In the genomic region with DNA sequence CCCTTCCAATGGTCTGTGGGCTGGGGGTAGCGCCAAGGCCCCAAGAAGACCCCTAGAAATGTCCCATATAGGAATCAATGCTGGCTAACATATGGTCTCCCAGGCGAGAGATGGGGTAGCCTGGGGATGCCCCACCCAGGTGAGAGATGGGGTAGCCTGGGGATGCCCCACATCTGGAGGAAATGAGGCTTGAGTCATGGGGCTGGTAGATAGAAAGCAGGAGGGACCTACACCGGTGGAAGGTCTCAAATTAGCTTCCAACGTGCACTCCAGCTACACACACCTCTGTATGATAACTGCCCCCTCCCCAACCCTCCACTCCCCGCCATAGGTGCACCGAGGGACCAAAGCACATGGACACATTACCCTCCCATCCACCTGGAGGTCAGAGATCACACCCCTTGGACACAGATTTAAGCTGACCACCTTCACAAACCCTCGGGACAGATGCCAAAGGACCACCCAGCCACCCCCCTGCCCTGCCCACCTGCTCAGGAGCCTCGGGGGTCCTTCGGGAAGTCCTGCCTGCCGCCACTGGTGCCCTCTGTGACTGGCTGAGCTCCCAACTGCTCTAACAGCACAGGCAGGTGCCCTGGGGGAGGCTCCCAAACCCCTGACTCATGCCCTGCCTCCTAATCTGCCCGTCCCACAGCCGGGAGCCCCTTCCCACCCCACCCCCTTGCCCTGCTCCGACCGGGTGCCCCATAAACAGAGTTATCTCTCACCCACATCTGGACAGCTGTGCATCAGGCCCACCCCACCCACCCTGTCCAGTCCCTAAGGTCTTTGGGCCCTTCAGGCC, we compare ENCODE assay signal across 11 mouse cellular contexts. TPM values are rescaled to one million over a fixed set of nuclear protein-coding genes. Genes with fewer than 3 reads are reported as not detected.
DNase-seq lines count a peak whose midpoint lies in the region; ATAC-seq and TF ChIP-seq lines count a peak whose summit lies in the region.
"Had no signal": no experiment of that assay in that cellular context is flagged by ENCODE, and none has a peak within 500 bp of the region (broad histone marks: within the 10 kb centered on the region; RNA-seq: fewer than 3 reads in every experiment).

No protein-coding gene starts in this region.

- no peak for TF ChIP-seq CTCF in G1E (IDR thresholded peaks at IDR 0.05; ENCODE audit: low read depth, low read length)

- H3K27ac ChIP-seq in heart, embryonic 15.5 days, result no peak overlapping the region

- no peaks in the 10 kb centered on the region for H3K36me3 ChIP-seq in heart, embryonic 15.5 days
- no peaks in the 10 kb centered on the region for H3K36me3 ChIP-seq in G1E (replicated peaks)

- peaks cover 25% of the 10 kb centered on the region for H3K27me3 ChIP-seq in heart, embryonic 15.5 days
- peaks cover 80% of the 10 kb centered on the region for H3K27me3 ChIP-seq in G1E (ENCODE audit: insufficient read depth, low read length)

- WGBS in heart, embryonic 15.5 days, result 66% methylated on average over 14 of the region's 14 CpGs

- no peak overlapping the region for H3K4me3 ChIP-seq in heart, embryonic 15.5 days
- H3K4me3 ChIP-seq in G1E (ENCODE audit: low read depth, low read length), result peak overlapping the region; percentile 69; the same call in 1 of the 2 replicates

- 0 out of 2 replicates have a peak, but pooled peaks cover 4% of the 10 kb centered on the region for H3K4me1 ChIP-seq in heart, embryonic 15.5 days (replicated peaks)
- peaks cover 71% of the 10 kb centered on the region for H3K4me1 ChIP-seq in G1E (ENCODE audit: insufficient read depth, low read depth, low read length)

- peak; percentile 16; the same call in 1 of the 2 replicates for ATAC-seq in heart, embryonic 15.5 days (replicated peaks; ENCODE audit: insufficient number of reproducible peaks, insufficient read depth, low FRiP score, low read depth)
- ATAC-seq in G1E (ENCODE audit: extremely low read depth, insufficient number of reproducible peaks, low FRiP score, poor library complexity, severe bottlenecking), result peak; percentile 24; the same call in 1 of the 2 replicates
- ATAC-seq in erythroblast, adult 5-6 weeks (replicated peaks; ENCODE audit: low FRiP score, poor library complexity, severe bottlenecking), result peak; percentile 46
- 0 out of 2 replicates have a peak, but pooled peaks have one; percentile 24 for ATAC-seq in megakaryocyte, adult 5-6 weeks (ENCODE audit: poor library complexity, severe bottlenecking)
- ATAC-seq in megakaryocyte progenitor cell, adult 5-6 weeks (replicated peaks; ENCODE audit: poor library complexity), result no peak

- H3K9me3 ChIP-seq in heart, embryonic 15.5 days (replicated peaks), result no peaks in the 10 kb centered on the region
- no peaks in the 10 kb centered on the region for H3K9me3 ChIP-seq in G1E (replicated peaks)

- H3K9ac ChIP-seq in heart, embryonic 15.5 days, result no peak overlapping the region

- no peak for DNase-seq in heart, adult 8-10 months (ENCODE audit: low spot score)
- peak; percentile 74 for DNase-seq in G1E (ENCODE audit: low spot score)
- no peak for DNase-seq in cerebellum, adult 9-11 months
- no peak for DNase-seq in gastrocnemius, postnatal 10 days
- DNase-seq: cerebellum, adult 2 months; thymus, postnatal 36 days had no signal

- H3K4me2 ChIP-seq in heart, embryonic 15.5 days, result no peak overlapping the region

RNA-seq across cellular contexts. Expression of a gene that starts 1.2 kb away (rescaled TPM):
- polyA plus RNA-seq in heart, embryonic 15.5 days (2015; fragmentation: Nextera tagmentation; extraction: Ambion mirVana), result 20.2 and 31.9 TPM in 2 replicates
- 1 to 10 TPM in 2 of 4 experiments, under 1 TPM in 2; 0.19 to 4.5 (median 1.5) TPM for total RNA-seq in heart, adult 8-10 months (2022)
- total RNA-seq in G1E (2014; fragmentation: Nextera tagmentation) (5.9 and 596 TPM in 2 replicates), G1E (2017) (1.1 and 1.5 TPM in 2 replicates)
- polyA plus RNA-seq in G1E (2012), result 2.3 and 2.9 TPM in 2 replicates
- total RNA-seq in erythroblast, adult 5-6 weeks (2015; ENCODE audit: low replicate concordance), result 4,977 and 5,433 TPM in 2 replicates
- 6,454 and 7,565 TPM in 2 replicates for total RNA-seq in erythroblast, adult 5-6 weeks (2017; ENCODE audit: low replicate concordance)
- total RNA-seq in megakaryocyte, adult 5-6 weeks (2015), result 3.3 and 8.2 TPM in 2 replicates
- 3.3 and 7.2 TPM in 2 replicates for total RNA-seq in megakaryocyte, adult 5-6 weeks (2017)
- 1.1 and 2.0 TPM in 2 replicates for total RNA-seq in megakaryocyte progenitor cell, adult 5-6 weeks (2015)
- 0.61 and 0.62 TPM in 2 replicates for total RNA-seq in megakaryocyte progenitor cell, adult 5-6 weeks (2017)
- total RNA-seq in gastrocnemius, postnatal 10 days (2021), result 10 to 100 TPM in 1 of 2 experiments, 1 to 10 TPM in 1; 2.1 to 10.7 TPM

RNA-seq across cellular contexts. Expression of a gene that starts 28.4 kb away (rescaled TPM):
- 0.64 and 2.5 TPM in 2 replicates for polyA plus RNA-seq in heart, embryonic 15.5 days (2015; fragmentation: Nextera tagmentation; extraction: Ambion mirVana)
- under 1 TPM in 1 of 4 experiments, not detected in 3; 0.16 TPM for total RNA-seq in heart, adult 8-10 months (2022)
- total RNA-seq in G1E (2014; fragmentation: Nextera tagmentation) (not detected in 2 replicates), G1E (2017) (0.16 TPM in 1 of 2 replicates, not detected in the other)
- not detected in 2 replicates for polyA plus RNA-seq in G1E (2012)
- total RNA-seq in erythroblast, adult 5-6 weeks (2015; ENCODE audit: low replicate concordance), result 3.1 TPM in 1 of 2 replicates, not detected in the other
- 2.7 and 7.5 TPM in 2 replicates for total RNA-seq in erythroblast, adult 5-6 weeks (2017; ENCODE audit: low replicate concordance)
- not detected in 2 replicates for total RNA-seq in megakaryocyte, adult 5-6 weeks (2015)
- total RNA-seq in megakaryocyte, adult 5-6 weeks (2017), result not detected in 2 replicates
- total RNA-seq in megakaryocyte progenitor cell, adult 5-6 weeks (2015), result not detected in 2 replicates
- not detected in 2 replicates for total RNA-seq in megakaryocyte progenitor cell, adult 5-6 weeks (2017)
- 1 to 10 TPM in 1 of 2 experiments, under 1 TPM in 1; 0.87 to 1.9 TPM for total RNA-seq in gastrocnemius, postnatal 10 days (2021)
- total RNA-seq: monocyte, adult 5-6 weeks had no signal

RNA-seq across cellular contexts. Expression of a gene that starts 43.0 kb away (rescaled TPM):
- 293 and 321 TPM in 2 replicates for polyA plus RNA-seq in heart, embryonic 15.5 days (2015; fragmentation: Nextera tagmentation; extraction: Ambion mirVana)
- total RNA-seq in heart, adult 8-10 months (2022), result 100 to 1,000 TPM; 174 to 204 (median 197) TPM
- total RNA-seq in G1E (2014; fragmentation: Nextera tagmentation) (205 TPM in 2 replicates), G1E (2017) (55.3 and 55.9 TPM in 2 replicates)
- 230 and 231 TPM in 2 replicates for polyA plus RNA-seq in G1E (2012)
- total RNA-seq in erythroblast, adult 5-6 weeks (2015; ENCODE audit: low replicate concordance), result 461 and 462 TPM in 2 replicates
- 236 and 290 TPM in 2 replicates for total RNA-seq in erythroblast, adult 5-6 weeks (2017; ENCODE audit: low replicate concordance)
- total RNA-seq in megakaryocyte, adult 5-6 weeks (2015), result 41.5 and 47.5 TPM in 2 replicates
- 20.5 and 22.8 TPM in 2 replicates for total RNA-seq in megakaryocyte, adult 5-6 weeks (2017)
- total RNA-seq in megakaryocyte progenitor cell, adult 5-6 weeks (2015), result 95.5 and 124 TPM in 2 replicates
- total RNA-seq in megakaryocyte progenitor cell, adult 5-6 weeks (2017), result 48.7 and 52.7 TPM in 2 replicates
- 10 to 100 TPM; 51.7 to 53.5 TPM for total RNA-seq in gastrocnemius, postnatal 10 days (2021)

RNA-seq across cellular contexts. Expression of a gene that starts 45.2 kb away (rescaled TPM):
- polyA plus RNA-seq in heart, embryonic 15.5 days (2015; fragmentation: Nextera tagmentation; extraction: Ambion mirVana), result 51.0 and 60.2 TPM in 2 replicates
- 10 to 100 TPM; 48.6 to 59.7 (median 52.1) TPM for total RNA-seq in heart, adult 8-10 months (2022)
- total RNA-seq in G1E (2014; fragmentation: Nextera tagmentation) (69.7 and 74.7 TPM in 2 replicates), G1E (2017) (133 and 151 TPM in 2 replicates)
- polyA plus RNA-seq in G1E (2012), result 179 and 180 TPM in 2 replicates
- total RNA-seq in erythroblast, adult 5-6 weeks (2015; ENCODE audit: low replicate concordance), result 19.0 and 22.8 TPM in 2 replicates
- 119 and 258 TPM in 2 replicates for total RNA-seq in erythroblast, adult 5-6 weeks (2017; ENCODE audit: low replicate concordance)
- 19.6 and 22.4 TPM in 2 replicates for total RNA-seq in megakaryocyte, adult 5-6 weeks (2015)
- total RNA-seq in megakaryocyte, adult 5-6 weeks (2017), result 82.8 and 90.2 TPM in 2 replicates
- 31.7 and 34.1 TPM in 2 replicates for total RNA-seq in megakaryocyte progenitor cell, adult 5-6 weeks (2015)
- 131 and 155 TPM in 2 replicates for total RNA-seq in megakaryocyte progenitor cell, adult 5-6 weeks (2017)
- total RNA-seq in gastrocnemius, postnatal 10 days (2021), result 10 to 100 TPM; 56.0 to 64.8 TPM

Comparison
In these comparisons a context has a peak if more than half of its experiments do, and no peak if none do; other contexts are left out.
1. RNA of a gene that starts 1.2 kb away (total RNA-seq): 4,977 to 7,565 TPM in erythroblast, adult 5-6 weeks; 1.1 to 596 TPM in G1E, 2.1 to 10.7 TPM in gastrocnemius, postnatal 10 days, 3.3 to 8.2 TPM in megakaryocyte, adult 5-6 weeks, 0.19 to 4.5 TPM in heart, adult 8-10 months and 0.61 to 2.0 TPM in megakaryocyte progenitor cell, adult 5-6 weeks; every median in the first group is over 4 times any median in the second.